Mouse (Mus musculus) bone marrow macrophage, adult 2 months (primary cell): ENCODE data around the gene Gm10382.

Source experiments
- CTCF ChIP-seq: IDR thresholded peaks from 2 replicates; pipeline ENCODE4 v1.5.1; 2012; ENCODE audit warnings: low read depth, mild to moderate bottlenecking, low read length, moderate library complexity
- POLR2A ChIP-seq: IDR thresholded peaks from 2 replicates; pipeline ENCODE4 v1.6.1; 2012; ENCODE audit warnings: mild to moderate bottlenecking, low read depth, low read length, borderline replicate concordance

DNA sequence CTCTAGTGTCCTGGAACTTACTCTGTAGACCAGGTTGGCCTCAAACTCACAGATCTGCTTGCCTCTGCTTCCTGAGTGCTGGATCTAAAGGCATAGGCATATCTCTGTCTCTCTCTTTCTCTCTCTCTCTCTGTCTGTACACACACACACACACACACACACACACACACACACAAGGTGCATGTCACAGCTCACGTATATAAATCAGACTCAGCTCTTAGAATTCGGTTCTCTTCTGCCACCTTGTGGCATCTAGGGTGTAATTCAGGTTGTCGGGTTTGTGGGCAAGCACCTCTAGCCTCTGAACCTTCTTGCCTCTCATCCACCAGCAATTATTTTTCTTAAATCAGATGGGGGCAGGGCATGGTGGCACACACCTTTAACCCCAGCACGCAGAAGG lies 20.6 kb upstream of the Gm10382 start:
- TF ChIP-seq POLR2A (no peak), CTCF (no peak)
